Mouse (Mus musculus): ENCODE results near the gene Dhx35.

The Dhx35 gene

DNA sequence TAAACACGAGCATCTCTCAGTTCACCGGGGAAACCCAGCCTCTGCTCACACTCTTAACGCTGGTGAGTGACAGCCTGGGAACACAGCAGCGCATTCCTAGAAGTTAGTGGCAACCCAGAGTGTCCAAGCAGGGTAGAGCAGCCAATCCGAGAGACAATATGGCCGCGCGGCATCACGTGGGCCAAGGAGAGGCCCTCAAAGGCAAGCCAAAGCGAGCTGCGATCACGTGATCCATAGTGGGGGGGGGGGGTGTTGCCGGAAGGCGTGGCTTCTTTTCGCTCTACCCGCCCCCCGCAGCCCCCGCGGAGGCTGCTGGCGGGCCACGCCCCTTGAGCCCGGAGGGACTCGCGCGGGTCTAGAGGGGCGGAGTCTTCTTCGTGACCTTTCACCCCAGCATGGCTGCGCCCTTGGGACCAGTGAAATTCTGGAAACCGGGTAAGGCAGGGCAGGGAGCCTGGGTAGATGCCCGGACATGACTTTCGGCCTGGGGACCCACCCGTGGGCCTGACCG is at the start of gene Dhx35:
Dhx35 (plus strand) TSS at position 314 of the 511 bp plus-strand sequence.
- DNase-seq (ENCODE audit: low read depth, low spot score): peak; percentile 88

DNA sequence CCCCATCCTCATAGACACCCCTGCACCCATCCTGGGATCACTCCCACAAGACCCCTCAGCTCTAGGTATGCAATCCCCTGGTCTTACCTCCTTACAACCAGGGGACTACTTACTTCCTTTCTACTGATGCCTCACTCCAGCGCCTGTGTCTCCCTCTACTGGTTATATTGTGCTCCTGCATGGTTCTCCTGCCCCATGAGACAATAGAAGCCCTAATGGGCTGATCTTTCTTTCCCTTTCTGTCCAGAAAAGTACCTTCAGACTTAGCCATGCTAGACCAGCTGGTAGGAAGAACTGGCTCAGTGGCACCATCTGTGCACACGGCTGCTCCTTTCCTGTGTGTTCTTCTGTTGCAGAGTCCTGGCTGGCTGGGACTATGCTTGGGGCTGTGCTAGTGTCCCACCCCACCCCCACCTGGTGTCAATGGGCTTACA is 49.5 kb upstream of the Dhx35 start:
- DNase-seq (ENCODE audit: low read depth, low spot score): peak; percentile 20

- no peak for DNase-seq (ENCODE audit: low read depth, low spot score)
Measured at GRCm38 (mm10) chr2:158746164-158746563, 48.4 kb upstream of the Dhx35 start.

- no peak for DNase-seq (ENCODE audit: low read depth, low spot score)
Measured at GRCm38 (mm10) chr2:158749366-158749765, 45.2 kb upstream of the Dhx35 start.

- DNase-seq (ENCODE audit: low read depth, low spot score): no peak
Measured at GRCm38 (mm10) chr2:158760231-158760630, 34.4 kb upstream of the Dhx35 start.

DNA sequence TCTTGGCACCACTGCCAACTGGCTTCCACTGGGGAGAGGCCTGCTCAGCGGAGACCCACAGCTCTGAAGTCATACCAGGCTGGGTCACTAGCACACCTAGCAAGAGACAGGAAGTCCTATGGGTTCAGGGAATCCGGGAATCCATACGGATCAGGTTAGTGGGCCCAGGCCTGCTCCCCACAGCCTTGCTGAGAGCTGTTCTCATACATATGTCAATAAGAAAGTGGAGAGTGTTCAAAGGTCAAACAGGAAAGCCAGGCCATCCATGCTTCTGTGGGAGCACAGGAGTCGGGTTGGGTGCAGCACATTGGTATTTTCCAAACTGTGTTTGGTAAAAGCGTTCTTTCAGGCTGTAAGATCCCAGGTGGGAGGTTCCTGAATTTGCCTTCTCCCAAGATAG is 32.3 kb upstream of the Dhx35 start:
- no peak for DNase-seq (ENCODE audit: low read depth, low spot score)

DNA sequence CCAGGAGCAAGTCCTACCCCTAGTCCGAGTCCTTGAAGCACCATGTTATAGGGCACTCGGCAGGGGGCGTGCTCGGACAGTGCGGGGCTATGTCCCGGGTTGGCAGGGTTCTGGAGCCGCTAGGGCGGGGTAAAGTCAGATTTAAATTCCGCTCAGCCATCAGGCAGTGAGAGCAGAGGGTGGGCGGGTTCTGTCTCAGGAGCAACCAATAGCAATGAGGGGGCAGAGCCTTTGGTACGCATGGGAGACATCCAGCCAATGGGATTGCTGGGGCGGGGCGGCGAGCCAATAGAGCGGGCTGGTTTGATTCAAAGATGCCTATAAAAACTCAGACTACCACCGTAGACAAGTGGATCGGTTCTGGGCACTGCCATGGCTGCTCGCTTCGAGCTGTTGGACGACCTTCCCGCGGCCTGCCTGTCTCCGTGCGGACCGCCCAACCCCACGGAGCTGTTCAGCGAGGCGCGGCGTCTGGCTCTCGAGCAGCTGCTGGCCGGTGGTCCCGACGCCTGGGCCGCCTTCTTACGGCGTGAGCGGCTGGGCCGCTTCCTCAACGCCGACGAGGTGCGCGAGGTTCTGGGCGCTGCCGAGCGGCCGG is 26.8 kb upstream of the Dhx35 start, which contains the start of gene Fam83d:
Fam83d (plus strand) TSS at position 352 of the 598 bp plus-strand sequence.
- DNase-seq (ENCODE audit: low read depth, low spot score): peak; percentile 91

GRCm38 (mm10) chr2:158768350-158768749 is 26.3 kb upstream of the Dhx35 start:
- DNase-seq (ENCODE audit: low read depth, low spot score): no peak

DNA sequence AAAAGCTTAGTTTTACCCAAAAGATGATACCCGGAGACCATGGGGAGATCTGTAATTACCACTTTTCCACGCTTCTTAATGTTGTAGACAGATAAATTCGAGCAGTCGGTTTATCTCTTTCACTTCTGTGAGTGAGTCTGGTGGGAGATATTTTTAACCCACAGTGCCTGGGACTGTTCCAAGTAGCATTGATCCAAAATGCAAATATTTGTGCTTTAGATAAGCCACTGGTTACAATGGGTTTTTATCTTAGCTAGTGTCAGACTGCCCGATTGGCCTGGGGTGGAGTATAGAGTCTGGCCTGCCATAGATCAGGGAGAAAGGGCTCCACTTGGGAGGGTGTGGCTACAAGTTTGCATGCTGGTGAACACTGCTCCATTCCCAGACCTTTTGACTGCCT is 25.8 kb upstream of the Dhx35 start:
- DNase-seq (ENCODE audit: low read depth, low spot score): no peak

GRCm38 (mm10) chr2:158770126-158770757 is 24.4 kb upstream of the Dhx35 start:
- DNase-seq (ENCODE audit: low read depth, low spot score): no peak

DNA sequence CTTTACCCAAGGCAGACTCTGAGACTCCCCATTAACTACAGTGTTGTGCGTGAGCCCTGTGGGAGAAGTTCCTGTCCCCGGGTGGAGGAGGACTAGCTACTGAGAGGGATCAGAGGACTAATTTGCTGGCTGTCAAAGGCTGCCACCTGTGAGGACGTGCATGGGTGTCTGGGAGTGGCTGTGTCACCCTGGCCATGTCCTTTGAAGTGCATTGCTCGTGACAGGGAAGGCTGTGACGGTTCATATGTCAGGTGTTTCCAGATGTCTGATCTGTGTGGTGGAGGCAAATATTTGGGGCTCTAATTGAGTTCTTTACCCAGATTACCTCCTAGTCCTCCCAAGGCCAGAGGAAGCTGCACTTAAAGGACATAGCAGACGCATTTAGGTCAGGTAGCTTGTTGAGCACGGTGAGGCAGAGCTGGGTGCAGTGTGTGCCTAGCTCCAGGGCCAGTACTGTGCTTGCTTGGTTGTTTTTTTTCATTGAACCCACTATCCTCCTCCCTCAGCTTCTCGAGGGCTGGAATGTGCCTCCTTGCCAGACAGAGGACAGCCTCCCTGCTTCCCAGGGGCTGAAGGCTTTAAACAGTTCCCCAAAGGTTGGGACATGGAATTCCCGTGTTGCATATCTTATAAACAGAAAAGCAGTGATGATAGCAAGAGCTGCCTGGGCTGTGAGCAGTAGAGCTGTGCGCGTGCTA is 23.4 kb upstream of the Dhx35 start:
- no peak for DNase-seq (ENCODE audit: low read depth, low spot score)

- DNase-seq (ENCODE audit: low read depth, low spot score): no peak
Measured at GRCm38 (mm10) chr2:158772808-158773207, 21.8 kb upstream of the Dhx35 start.

DNA sequence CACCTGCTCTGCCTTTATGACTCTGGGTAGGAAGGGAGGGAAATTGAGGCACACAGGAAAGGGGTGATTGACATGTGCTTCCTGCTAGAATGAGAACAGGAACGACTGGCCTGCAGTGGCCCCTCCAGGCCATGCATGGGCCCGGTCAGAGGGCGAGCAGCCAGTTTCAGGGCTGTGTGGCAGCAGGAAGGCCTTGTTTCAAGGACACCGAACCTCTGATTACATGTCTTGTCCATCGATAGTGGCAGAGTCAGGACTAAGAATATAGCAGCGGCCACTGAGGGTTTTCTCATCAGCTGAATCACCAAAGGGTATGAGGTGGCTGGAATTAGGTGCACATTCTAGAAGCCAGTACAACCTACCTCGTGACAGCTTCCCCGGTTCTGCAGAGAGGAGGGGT is 19.7 kb upstream of the Dhx35 start:
- no peak for DNase-seq (ENCODE audit: low read depth, low spot score)

- DNase-seq (ENCODE audit: low read depth, low spot score): no peak
Measured at GRCm38 (mm10) chr2:158776716-158777115, 17.9 kb upstream of the Dhx35 start.

- no peak for DNase-seq (ENCODE audit: low read depth, low spot score)
Measured at GRCm38 (mm10) chr2:158777490-158777889, 17.1 kb upstream of the Dhx35 start.

DNA sequence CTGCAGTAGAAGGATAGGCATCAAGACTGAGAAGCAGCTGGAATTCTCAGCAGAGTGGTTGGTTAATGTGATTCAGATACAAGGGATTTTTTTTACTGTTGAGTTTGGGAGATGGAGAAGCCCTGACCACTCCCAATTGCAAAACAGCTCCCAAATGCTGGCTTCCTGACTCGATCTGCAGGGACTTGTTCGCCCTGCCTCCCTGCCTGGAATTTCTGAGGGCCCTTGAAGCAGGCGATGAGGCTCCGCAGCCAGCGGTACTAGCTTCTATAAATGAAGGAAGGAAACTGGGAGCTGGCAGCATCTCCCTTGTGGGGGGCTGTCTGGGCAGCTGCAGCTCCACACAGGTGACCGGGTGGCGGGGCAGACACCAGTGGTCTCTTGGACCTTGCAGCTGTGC is 16.3 kb upstream of the Dhx35 start:
- DNase-seq (ENCODE audit: low read depth, low spot score): no peak

DNA sequence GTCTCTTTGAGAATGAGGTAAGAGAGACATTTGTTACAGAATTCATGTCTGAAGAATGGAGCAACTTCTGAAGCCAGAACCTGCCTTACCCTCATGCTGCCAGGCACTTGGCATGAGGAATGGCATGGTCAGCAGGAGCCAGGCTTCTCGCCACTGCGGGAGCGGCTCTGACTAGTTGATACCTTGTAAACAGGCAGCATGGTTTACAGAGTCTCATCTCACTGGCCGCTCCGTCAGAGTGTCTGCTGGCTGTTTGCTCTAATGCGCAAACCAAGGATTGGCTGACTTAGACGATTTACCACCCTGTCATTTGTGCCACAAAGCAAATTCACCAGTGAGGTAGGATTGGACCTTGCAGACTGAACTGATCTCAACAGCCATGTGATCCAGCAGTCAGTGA is 13.5 kb upstream of the Dhx35 start:
- DNase-seq (ENCODE audit: low read depth, low spot score): no peak

DNA sequence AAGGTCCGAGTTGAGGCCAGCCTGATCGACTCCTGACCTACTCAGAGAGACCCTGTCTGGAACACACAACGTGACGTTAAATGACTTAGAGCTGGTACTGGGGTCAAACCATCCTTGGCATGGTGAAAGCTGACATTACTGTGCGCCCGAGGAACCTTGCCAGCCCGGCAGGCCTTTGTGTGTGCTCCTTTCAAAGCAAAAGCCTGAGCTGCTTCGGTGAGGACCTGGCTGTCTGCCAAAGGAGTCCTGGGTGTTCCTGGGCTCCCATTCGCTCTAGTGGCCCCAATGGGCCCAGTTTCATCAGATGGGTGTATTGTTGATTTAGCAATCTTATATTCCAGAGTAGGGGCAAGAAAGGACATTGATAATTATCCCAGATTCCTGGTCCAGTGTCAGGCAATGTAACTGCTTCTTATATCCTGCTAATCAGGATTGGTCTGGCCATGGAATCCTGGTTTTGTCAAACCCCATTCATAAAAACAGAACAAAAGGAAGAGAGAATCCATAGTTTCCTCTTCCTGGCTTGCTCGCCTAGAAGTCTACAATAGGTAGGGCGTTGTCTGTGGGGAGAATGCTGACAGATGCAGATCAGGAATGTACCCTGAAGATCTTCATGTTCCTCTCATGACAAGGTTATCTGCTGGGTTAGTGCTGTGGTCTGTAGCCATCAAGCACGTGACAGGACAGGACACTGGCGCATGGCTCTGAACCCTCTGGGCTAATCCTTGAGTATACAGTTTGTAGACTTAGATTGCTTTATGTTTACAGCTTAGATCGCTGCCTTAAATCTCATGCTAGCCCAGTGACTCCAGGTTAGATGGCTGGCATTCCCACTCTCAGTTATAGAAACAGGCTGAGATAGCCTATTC is 7.4 kb upstream of the Dhx35 start:
- no peak for DNase-seq (ENCODE audit: low read depth, low spot score)

GRCm38 (mm10) chr2:158795043-158795442 is 436 bp downstream of the Dhx35 start:
- no peak for DNase-seq (ENCODE audit: low read depth, low spot score)

DNA sequence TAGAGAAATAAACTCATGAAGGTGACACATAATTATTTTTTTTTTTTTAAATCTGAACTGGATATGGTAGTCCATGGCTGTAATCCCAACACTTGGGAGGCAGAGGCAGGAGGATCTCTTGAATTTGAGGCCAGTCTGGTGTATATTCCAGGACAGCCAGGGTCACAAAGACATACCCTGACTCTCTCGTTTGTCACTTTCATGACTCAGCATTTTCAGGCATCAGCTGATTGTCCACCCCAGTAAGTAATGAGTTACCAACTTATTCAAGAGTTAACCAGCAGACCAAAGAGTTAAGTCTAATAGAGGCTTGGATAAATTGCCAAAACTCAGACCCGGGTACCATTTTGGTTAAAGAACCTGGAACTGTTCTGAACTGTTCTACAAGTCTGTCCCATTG is 1.3 kb downstream of the Dhx35 start:
- DNase-seq (ENCODE audit: low read depth, low spot score): no peak

DNA sequence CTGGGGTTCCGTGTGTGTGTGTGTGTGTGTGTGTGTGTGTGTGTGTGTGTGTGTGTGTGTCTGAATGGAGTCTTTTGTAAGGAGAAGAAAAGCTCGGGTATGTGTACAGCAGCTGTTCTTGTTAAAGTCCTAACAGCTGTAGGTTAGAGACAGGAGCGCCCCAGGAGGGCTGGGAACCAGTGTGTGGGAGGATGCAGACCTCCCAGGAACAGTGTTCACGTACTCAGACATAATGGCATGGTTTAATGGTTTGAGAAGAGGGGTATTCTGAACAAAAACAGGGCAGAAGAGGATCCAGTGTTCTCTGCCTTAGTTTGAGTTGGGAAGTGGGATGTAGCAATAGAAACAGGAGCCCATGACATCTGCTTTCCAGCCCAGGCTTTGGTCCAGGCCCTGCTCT is 4.7 kb downstream of the Dhx35 start:
- no peak for DNase-seq (ENCODE audit: low read depth, low spot score)

DNA sequence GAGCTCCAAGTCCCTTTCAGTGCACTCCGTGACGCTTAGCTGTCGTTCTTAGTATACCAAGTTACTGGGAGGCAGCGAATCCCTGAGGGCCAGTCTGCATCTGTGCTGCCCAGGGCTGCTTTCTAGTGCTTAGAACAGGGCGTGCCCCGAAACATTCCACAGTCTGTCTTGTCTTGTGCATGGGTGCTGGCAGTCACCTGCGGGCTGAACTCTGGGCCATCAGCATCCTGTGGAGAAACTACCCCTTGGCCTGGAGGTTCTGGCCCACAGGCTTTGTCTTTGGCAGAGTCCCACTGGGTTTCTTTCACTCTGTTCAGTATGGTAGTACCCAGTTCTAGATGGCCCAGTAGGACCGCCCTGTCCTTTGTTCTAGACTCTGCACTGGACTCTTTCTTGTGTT is 6.2 kb downstream of the Dhx35 start:
- DNase-seq (ENCODE audit: low read depth, low spot score): peak; percentile 13

Data from WW6 (cell line).